Mouse (Mus musculus) kidney, adult 2 months (tissue): ENCODE measurements around the gene Crlf2. TPM values are rescaled to one million over a fixed set of nuclear protein-coding genes. Genes with fewer than 3 reads are reported as not detected.

Experiments used
- DNase-seq: peaks from one replicate; pipeline ENCODE4 v3.0.0; 2021
- H3K27ac ChIP-seq: fragments of 200-500 bp; 2 replicates; pipeline ENCODE4 v1.5.1; 2012; ENCODE audit warnings: low read depth, low read length, control low read depth, inconsistent platforms; ENCODE audit not compliant: insufficient read depth
- H3K27me3 ChIP-seq: fragments of 200-500 bp; replicated peaks from 2 replicates; pipeline ENCODE4 v1.6.1; 2012; ENCODE audit warnings: mild to moderate bottlenecking, moderate library complexity, low read length, inconsistent platforms; ENCODE audit not compliant: control insufficient read depth, insufficient read depth
- H3K36me3 ChIP-seq: fragments of 200-500 bp; 2 replicates; pipeline ENCODE4 v1.6.1; 2012; ENCODE audit warnings: mild to moderate bottlenecking, moderate library complexity, low read length, inconsistent platforms; ENCODE audit not compliant: control insufficient read depth, insufficient read depth
- H3K4me1 ChIP-seq: fragments of 200-500 bp; 2 replicates; pipeline ENCODE4 v1.6.1; 2011; ENCODE audit warnings: low read length; ENCODE audit not compliant: control insufficient read depth, insufficient read depth
- H3K4me3 ChIP-seq: fragments of 200-500 bp; 2 replicates; pipeline ENCODE4 v1.5.1; 2011; ENCODE audit warnings: mild to moderate bottlenecking, low read depth, low read length, control low read depth; ENCODE audit not compliant: insufficient read depth
- CTCF ChIP-seq: fragments of 200-500 bp; conservative IDR thresholded peaks from 2 replicates; pipeline ENCODE4 v1.5.1; 2011; ENCODE audit warnings: low read depth, mild to moderate bottlenecking, control low read depth, low read length, moderate library complexity, mixed read lengths; ENCODE audit not compliant: insufficient read depth, insufficient read length
- POLR2A ChIP-seq: fragments of 200-500 bp; IDR thresholded peaks from one replicate; pipeline ENCODE4 v1.6.1; 2011; ENCODE audit warnings: low read depth, low read length, control low read depth
- WGBS: fragments of 180-500 bp; shearing (Covaris S2); methylation state at CpG from one replicate; pipeline ENCODE4 v1.1.7; 2018; 5-methylcytosine and 5-hydroxymethylcytosine counted together
- polyA plus RNA-seq: library from polyadenylated mRNA; depleted of rRNA; stranded (reverse); fragments of >200 nt; gene quantifications from 2 replicates; pipeline ENCODE4 v1.2.3, GENCODE M21; 2012

Crlf2 gene
- polyA plus RNA-seq, 1 experiment: 8.2 TPM

DNA sequence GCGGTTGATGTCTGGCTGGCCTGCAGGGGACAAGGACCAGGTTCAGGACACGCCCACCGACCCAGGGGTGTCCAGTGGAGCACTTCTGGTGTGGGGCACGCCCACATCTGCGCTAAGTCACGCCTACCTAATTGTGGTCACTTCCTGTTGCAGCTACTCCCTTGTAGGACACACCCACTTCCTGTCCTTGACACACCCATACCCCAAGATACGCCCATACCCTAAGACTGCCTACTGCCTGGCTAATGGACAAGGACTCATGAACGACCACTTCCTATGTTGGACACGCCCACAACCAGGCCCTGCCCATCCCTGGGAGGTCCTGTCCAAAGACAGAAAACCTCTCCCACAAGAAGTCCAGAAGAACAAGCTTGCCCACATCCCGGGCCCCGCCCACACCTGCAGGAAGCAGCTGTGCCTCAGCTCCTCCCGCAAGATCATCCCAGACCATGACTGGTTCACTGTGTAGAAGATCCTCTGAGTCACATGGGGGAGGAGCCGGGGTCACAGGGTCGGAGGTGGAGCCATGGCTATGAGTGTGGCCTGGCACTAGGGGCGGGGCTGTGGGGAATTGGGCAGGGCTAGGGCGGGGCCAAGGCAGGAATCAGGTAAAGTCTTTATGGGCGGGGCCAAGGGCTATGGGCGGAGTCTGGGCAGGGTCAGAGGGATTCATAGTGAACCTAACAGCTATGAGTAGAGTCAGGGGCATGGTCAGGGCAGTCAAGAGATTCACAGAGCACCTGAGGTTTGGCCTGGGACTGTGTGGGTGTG, 5.4 kb downstream of the Crlf2 start:
- Histone ChIP-seq H3K27me3 (no peaks in the 10 kb centered on the region), H3K4me3 (no peak overlapping the region), H3K27ac (no peak overlapping the region), H3K36me3 (no peaks in the 10 kb centered on the region), H3K4me1 (no peaks in the 10 kb centered on the region)
- no peak for DNase-seq
- TF ChIP-seq CTCF (no peak), POLR2A (no peak)
- WGBS: 77% methylated on average over 18 of the region's 18 CpGs

DNA sequence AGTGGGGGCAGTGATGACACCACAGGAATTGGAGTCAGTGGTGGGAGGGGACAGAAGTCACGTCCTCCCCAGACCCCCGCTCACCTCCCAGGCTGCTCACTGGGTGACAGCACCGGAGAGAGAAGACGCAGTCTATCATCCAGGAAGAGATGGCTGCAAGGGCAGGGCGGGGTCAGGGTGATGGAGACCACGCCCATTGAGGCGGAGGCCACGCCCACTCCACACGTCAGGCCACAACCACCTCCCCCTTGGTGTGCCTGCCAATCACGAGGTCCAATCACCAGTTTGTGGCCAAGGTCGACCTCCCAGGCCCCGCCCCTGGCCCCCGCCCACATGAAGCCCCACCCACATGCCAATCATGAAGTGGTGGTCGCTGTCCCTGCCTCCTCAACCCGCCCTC, 6.3 kb downstream of the Crlf2 start:
- no peaks in the 10 kb centered on the region for H3K36me3 ChIP-seq
- DNase-seq: no peak
- no peak for TF ChIP-seq POLR2A
- TF ChIP-seq CTCF: no peak
- 86% methylated on average over 15 of the region's 15 CpGs for WGBS
- H3K27ac ChIP-seq: no peak overlapping the region
- no peaks in the 10 kb centered on the region for H3K4me1 ChIP-seq
- no peaks in the 10 kb centered on the region for H3K27me3 ChIP-seq
- H3K4me3 ChIP-seq: no peak overlapping the region

GRCm38 (mm10) chr5:109552116-109552515, 6.7 kb downstream of the Crlf2 start:
- TF ChIP-seq POLR2A: no peak
- TF ChIP-seq CTCF: no peak
- Histone ChIP-seq H3K27ac (no peak overlapping the region), H3K4me1 (no peaks in the 10 kb centered on the region), H3K36me3 (no peaks in the 10 kb centered on the region), H3K27me3 (no peaks in the 10 kb centered on the region), H3K4me3 (no peak overlapping the region)
- WGBS: 90% methylated on average over 12 of the region's 13 CpGs
- DNase-seq: no peak

DNA sequence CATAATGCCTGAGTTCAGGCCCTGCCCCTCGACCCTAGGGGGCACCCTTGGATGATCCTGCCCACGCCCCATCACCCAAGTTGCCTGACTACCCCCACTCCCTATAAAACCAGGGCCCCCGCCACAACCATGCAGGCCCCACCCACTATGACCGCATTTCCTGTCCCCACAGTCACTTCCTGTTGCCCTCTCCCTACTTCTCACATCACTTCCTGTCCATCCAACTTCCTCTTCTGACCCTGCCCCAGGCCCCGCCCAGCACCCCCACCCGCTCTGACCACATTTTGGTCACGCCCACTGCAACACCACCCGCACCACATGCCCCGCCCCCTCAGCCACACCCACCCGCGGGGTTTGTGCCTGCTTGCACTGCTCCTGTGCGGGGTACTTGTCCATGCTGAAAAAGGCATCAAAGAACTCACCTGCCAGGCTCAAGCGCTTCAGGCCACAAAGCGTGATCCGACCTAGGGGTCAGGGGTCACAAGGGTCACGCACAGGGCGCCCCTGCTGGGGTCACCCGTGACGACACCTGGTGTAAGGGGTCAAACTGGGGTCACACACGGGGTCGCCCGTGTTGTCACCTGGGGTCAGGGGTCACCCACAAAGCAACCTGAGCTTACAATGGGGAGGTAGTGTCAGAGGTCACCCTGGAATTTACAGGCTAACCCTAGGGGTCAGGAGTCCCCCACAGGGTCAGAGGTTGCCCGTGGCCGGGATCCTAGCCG, 7.6 kb downstream of the Crlf2 start:
- no peaks in the 10 kb centered on the region for H3K27me3 ChIP-seq
- WGBS: 90% methylated on average over 25 of the region's 25 CpGs
- no peak for DNase-seq

GRCm38 (mm10) chr5:109550225-109550935, 8.4 kb downstream of the Crlf2 start:
- WGBS: 90% methylated on average over 35 of the region's 36 CpGs
- no peak for DNase-seq
- Histone ChIP-seq H3K36me3 (no peaks in the 10 kb centered on the region), H3K27ac (no peak overlapping the region), H3K4me1 (no peaks in the 10 kb centered on the region), H3K27me3 (no peaks in the 10 kb centered on the region), H3K4me3 (no peak overlapping the region)
- TF ChIP-seq POLR2A (no peak), CTCF (no peak)

More for the DNA sequence above, 7.6 kb downstream of the Crlf2 start:
- Histone ChIP-seq H3K4me1 (no peaks in the 10 kb centered on the region), H3K27ac (no peak overlapping the region), H3K4me3 (no peak overlapping the region), H3K36me3 (no peaks in the 10 kb centered on the region)
- TF ChIP-seq POLR2A (no peak), CTCF (no peak)

- no peak for DNase-seq
- H3K4me3 ChIP-seq: no peak overlapping the region
- H3K27me3 ChIP-seq: no peaks in the 10 kb centered on the region
- H3K27ac ChIP-seq: no peak overlapping the region
- H3K36me3 ChIP-seq: no peaks in the 10 kb centered on the region
- TF ChIP-seq POLR2A (no peak), CTCF (peak; percentile 48)
- 49% methylated on average over 9 of the region's 9 CpGs for WGBS
- H3K4me1 ChIP-seq: no peaks in the 10 kb centered on the region
These were observed 10.1 kb downstream of the Crlf2 start for GRCm38 (mm10) chr5:109548712-109549111.

- WGBS: 76% methylated on average over 2 of the region's 2 CpGs
- no peaks in the 10 kb centered on the region for H3K36me3 ChIP-seq
- H3K27me3 ChIP-seq: no peaks in the 10 kb centered on the region
- H3K4me1 ChIP-seq: no peaks in the 10 kb centered on the region
- H3K27ac ChIP-seq: no peak overlapping the region
- TF ChIP-seq POLR2A: no peak
- no peak for TF ChIP-seq CTCF
- H3K4me3 ChIP-seq: no peak overlapping the region
- no peak for DNase-seq
These were observed 11.7 kb downstream of the Crlf2 start for GRCm38 (mm10) chr5:109547112-109547511.
